Mouse (Mus musculus) midbrain, embryonic 10.5 days (tissue): ENCODE measurements around the gene Rbfox1. TPM values are rescaled to one million over a fixed set of nuclear protein-coding genes. Genes with fewer than 3 reads are reported as not detected.

ENCODE experiments used
- DNase-seq: peaks from one replicate; pipeline ENCODE4 v3.0.0-alpha.2; 2017; ENCODE audit warnings: low spot score
- H3K27ac ChIP-seq: fragments of 300-500 bp; sonication (generic); replicated peaks from 2 replicates; pipeline ENCODE4 v1.5.1; 2016; ENCODE audit warnings: mild to moderate bottlenecking
- H3K27me3 ChIP-seq: fragments of 300-500 bp; sonication (generic); 2 replicates; pipeline ENCODE4 v1.6.1; 2016; ENCODE audit warnings: low read depth, mild to moderate bottlenecking; ENCODE audit not compliant: poor library complexity, severe bottlenecking
- H3K36me3 ChIP-seq: fragments of 300-500 bp; sonication (generic); 2 replicates; pipeline ENCODE4 v1.6.1; 2016; ENCODE audit warnings: mild to moderate bottlenecking, moderate library complexity
- H3K4me1 ChIP-seq: fragments of 300-500 bp; sonication (generic); 2 replicates; pipeline ENCODE4 v1.6.1; 2016
- H3K4me3 ChIP-seq: fragments of 300-500 bp; sonication (generic); 2 replicates; pipeline ENCODE4 v1.5.1; 2016; ENCODE audit warnings: mild to moderate bottlenecking, moderate library complexity
- H3K9me3 ChIP-seq: fragments of 300-500 bp; sonication (generic); replicated peaks from 2 replicates; pipeline ENCODE4 v1.6.1; 2016; ENCODE audit warnings: mild to moderate bottlenecking
- WGBS: fragments of 180-500 bp; shearing (Covaris S2); methylation state at CpG from one replicate; pipeline ENCODE4 v1.1.7; 2016; 5-methylcytosine and 5-hydroxymethylcytosine counted together
- polyA plus RNA-seq: library from polyadenylated mRNA; unstranded; fragments of >200 nt; fragmentation: Nextera tagmentation; extraction: Ambion mirVana; gene quantifications from 2 replicates; pipeline ENCODE4 v1.2.1, GENCODE M21; 2016

Rbfox1 gene
- polyA plus RNA-seq, 1 experiment from 2014 or later, result 2.5 TPM

- no peaks in the 10 kb centered on the region for H3K9me3 ChIP-seq
- H3K27me3 ChIP-seq, result no peaks in the 10 kb centered on the region
- WGBS, result 83% methylated on average over 3 of the region's 3 CpGs
- 0 out of 2 replicates have a peak, but pooled peaks cover 3% of the 10 kb centered on the region for H3K4me1 ChIP-seq
- DNase-seq, result no peak
- H3K27ac ChIP-seq, result no peak overlapping the region
- no peaks in the 10 kb centered on the region for H3K36me3 ChIP-seq
- no peak overlapping the region for H3K4me3 ChIP-seq
Observed at GRCm38 (mm10) chr16:7345298-7345697, 1460.1 kb downstream of the Rbfox1 start.

DNA sequence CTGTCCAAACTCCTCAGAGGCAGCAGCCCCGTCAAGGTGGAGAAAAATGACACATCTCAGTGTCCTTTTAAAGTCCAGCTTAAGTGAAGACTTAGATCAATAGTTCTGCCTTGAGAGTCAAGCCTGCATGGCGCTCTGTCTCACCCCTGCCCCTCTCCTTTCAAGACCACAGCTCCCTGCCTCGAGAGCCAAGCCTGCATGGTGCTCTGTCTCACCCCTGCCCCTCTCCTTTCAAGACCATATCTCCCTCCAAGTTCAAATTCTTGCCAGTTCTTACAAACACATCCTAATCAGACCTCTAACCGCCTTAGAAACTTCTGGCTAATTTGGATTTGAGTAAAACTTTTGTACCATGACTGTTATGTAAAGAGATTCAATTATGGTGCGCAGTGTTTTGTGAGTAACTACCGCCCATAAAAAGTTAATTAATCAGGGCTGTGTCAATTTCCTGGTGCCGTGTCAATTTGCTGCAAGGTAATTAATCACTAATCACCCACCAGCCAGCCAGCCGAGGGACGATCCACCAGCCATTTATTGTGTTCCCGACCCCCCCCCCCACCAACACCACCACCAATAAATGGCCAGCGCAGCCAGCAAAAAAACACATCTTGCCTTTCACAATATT is 1461.0 kb downstream of the Rbfox1 start:
- H3K27me3 ChIP-seq, result no peaks in the 10 kb centered on the region
- H3K4me3 ChIP-seq, result no peak overlapping the region
- 0 out of 2 replicates have a peak, but pooled peaks cover 2% of the 10 kb centered on the region for H3K4me1 ChIP-seq
- 70% methylated on average over 11 of the region's 11 CpGs for WGBS
- H3K36me3 ChIP-seq, result no peaks in the 10 kb centered on the region
- DNase-seq, result no peak
- H3K27ac ChIP-seq, result no peak overlapping the region
- no peaks in the 10 kb centered on the region for H3K9me3 ChIP-seq

DNA sequence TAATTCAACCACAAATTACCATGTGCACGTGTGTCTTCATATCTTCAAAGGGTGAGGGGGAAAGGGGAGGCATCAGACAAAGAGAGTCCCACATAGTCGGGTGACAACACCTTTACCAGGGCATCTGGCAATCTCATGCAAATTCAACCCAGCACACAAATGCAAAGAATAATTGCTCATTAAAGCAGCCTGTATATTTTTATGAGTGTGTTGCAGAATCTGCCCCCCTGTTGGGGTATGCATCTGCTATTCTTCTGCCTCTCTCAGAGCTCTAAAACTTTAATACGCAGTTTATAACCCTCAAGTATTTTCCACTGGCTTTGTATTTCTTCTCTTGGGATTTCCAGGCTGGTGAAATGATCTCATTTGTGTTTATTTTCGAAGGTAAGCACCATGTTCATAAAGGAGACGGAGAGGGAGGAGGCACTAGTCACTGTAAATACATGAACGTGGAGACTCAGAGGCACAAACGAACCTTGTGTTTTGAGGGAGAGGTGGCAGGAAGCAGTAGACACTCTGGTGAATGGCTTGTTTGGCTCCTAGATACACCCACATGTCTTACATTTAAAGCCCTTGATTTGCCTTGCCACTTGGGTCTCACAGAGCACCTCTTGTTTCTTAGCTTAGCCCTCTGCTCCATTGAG is 1462.5 kb downstream of the Rbfox1 start:
- no peaks in the 10 kb centered on the region for H3K36me3 ChIP-seq
- H3K9me3 ChIP-seq, result no peaks in the 10 kb centered on the region
- no peaks in the 10 kb centered on the region for H3K4me1 ChIP-seq
- no peaks in the 10 kb centered on the region for H3K27me3 ChIP-seq
- no peak for DNase-seq
- H3K4me3 ChIP-seq, result no peak overlapping the region
- WGBS, result 85% methylated on average over 7 of the region's 7 CpGs
- no peak overlapping the region for H3K27ac ChIP-seq

- Histone ChIP-seq H3K27ac (no peak overlapping the region), H3K4me1 (no peaks in the 10 kb centered on the region), H3K9me3 (no peaks in the 10 kb centered on the region), H3K27me3 (no peaks in the 10 kb centered on the region), H3K4me3 (no peak overlapping the region), H3K36me3 (no peaks in the 10 kb centered on the region)
- no peak for DNase-seq
- WGBS, result 72% methylated on average over 16 of the region's 16 CpGs
Observed at GRCm38 (mm10) chr16:7352808-7353207, 1467.7 kb downstream of the Rbfox1 start.

DNA sequence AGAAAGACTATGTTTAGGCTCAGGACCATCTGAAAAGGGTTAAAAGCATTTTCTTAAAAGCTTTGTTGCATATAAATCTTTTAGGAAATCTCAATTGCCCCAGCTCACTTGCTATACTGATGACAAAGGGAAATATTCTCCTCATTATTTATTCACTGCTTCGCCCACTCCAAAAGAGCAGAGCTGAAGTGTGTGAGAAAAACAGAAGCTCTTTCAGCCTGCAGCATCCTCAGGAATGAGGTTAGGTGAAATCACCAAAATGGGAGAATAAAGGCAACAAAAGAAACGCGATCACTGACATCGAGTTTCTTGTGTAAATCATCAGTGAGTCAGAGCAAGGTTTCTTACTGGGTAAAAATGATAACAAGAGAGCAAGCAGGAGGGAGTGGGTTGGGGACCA is 1469.0 kb downstream of the Rbfox1 start:
- no peak for DNase-seq
- Histone ChIP-seq H3K36me3 (no peaks in the 10 kb centered on the region), H3K27me3 (no peaks in the 10 kb centered on the region), H3K4me3 (no peak overlapping the region), H3K4me1 (peaks cover 7% of the 10 kb centered on the region), H3K27ac (no peak overlapping the region), H3K9me3 (no peaks in the 10 kb centered on the region)
- WGBS, result 78% methylated on average over 4 of the region's 4 CpGs

- WGBS, result 75% methylated on average over 5 of the region's 5 CpGs
- peaks cover 12% of the 10 kb centered on the region for H3K4me1 ChIP-seq
Observed at GRCm38 (mm10) chr16:7359043-7359442, 1473.9 kb downstream of the Rbfox1 start.

GRCm38 (mm10) chr16:7360706-7361105 is 1475.6 kb downstream of the Rbfox1 start:
- 100% methylated on average over 1 of the region's 1 CpGs for WGBS
- Histone ChIP-seq H3K27me3 (no peaks in the 10 kb centered on the region), H3K9me3 (no peaks in the 10 kb centered on the region), H3K36me3 (no peaks in the 10 kb centered on the region), H3K27ac (no peak overlapping the region), H3K4me3 (no peak overlapping the region), H3K4me1 (peaks cover 12% of the 10 kb centered on the region)
- DNase-seq, result no peak

More at GRCm38 (mm10) chr16:7359043-7359442, 1473.9 kb downstream of the Rbfox1 start:
- H3K36me3 ChIP-seq, result no peaks in the 10 kb centered on the region
- no peaks in the 10 kb centered on the region for H3K9me3 ChIP-seq
- no peaks in the 10 kb centered on the region for H3K27me3 ChIP-seq
- DNase-seq, result no peak
- no peak overlapping the region for H3K4me3 ChIP-seq
- H3K27ac ChIP-seq, result 0 out of 2 replicates have a peak overlapping the region, but pooled peaks have one; percentile 38

GRCm38 (mm10) chr16:7365878-7366277 is 1480.7 kb downstream of the Rbfox1 start:
- no peak for DNase-seq

GRCm38 (mm10) chr16:7374146-7374545 is 1489.0 kb downstream of the Rbfox1 start:
- H3K36me3 ChIP-seq, result no peaks in the 10 kb centered on the region
- H3K27ac ChIP-seq, result no peak overlapping the region
- H3K9me3 ChIP-seq, result no peaks in the 10 kb centered on the region
- no peak for DNase-seq
- H3K4me3 ChIP-seq, result no peak overlapping the region
- WGBS, result 80% methylated on average over 3 of the region's 3 CpGs
- peaks cover 3% of the 10 kb centered on the region; the same call in 1 of the 2 replicates for H3K4me1 ChIP-seq
- no peaks in the 10 kb centered on the region for H3K27me3 ChIP-seq

More at GRCm38 (mm10) chr16:7365878-7366277, 1480.7 kb downstream of the Rbfox1 start:
- Histone ChIP-seq H3K27ac (no peak overlapping the region), H3K27me3 (no peaks in the 10 kb centered on the region), H3K4me3 (no peak overlapping the region), H3K36me3 (no peaks in the 10 kb centered on the region), H3K4me1 (no peaks in the 10 kb centered on the region), H3K9me3 (no peaks in the 10 kb centered on the region)

GRCm38 (mm10) chr16:7374674-7375073 is 1489.5 kb downstream of the Rbfox1 start:
- Histone ChIP-seq H3K4me1 (peaks cover 3% of the 10 kb centered on the region; the same call in 1 of the 2 replicates), H3K9me3 (no peaks in the 10 kb centered on the region), H3K4me3 (no peak overlapping the region), H3K27me3 (no peaks in the 10 kb centered on the region), H3K27ac (no peak overlapping the region), H3K36me3 (no peaks in the 10 kb centered on the region)
- DNase-seq, result no peak
- WGBS, result 44% methylated on average over 2 of the region's 2 CpGs

- no peaks in the 10 kb centered on the region; the same call in 1 of the 2 replicates for H3K27me3 ChIP-seq
- no peaks in the 10 kb centered on the region for H3K4me1 ChIP-seq
- no peaks in the 10 kb centered on the region for H3K36me3 ChIP-seq
Observed at GRCm38 (mm10) chr16:7396101-7396500, 1510.9 kb downstream of the Rbfox1 start.

GRCm38 (mm10) chr16:7404766-7405492 is 1519.8 kb downstream of the Rbfox1 start:
- Histone ChIP-seq H3K4me1 (peaks cover 34% of the 10 kb centered on the region), H3K27me3 (peaks cover 22% of the 10 kb centered on the region; the same call in 1 of the 2 replicates), H3K9me3 (no peaks in the 10 kb centered on the region), H3K27ac (peak overlapping the region; percentile 64), H3K36me3 (no peaks in the 10 kb centered on the region), H3K4me3 (no peak overlapping the region)
- 26% methylated on average over 6 of the region's 6 CpGs for WGBS
- DNase-seq, result peak; percentile 47

More at GRCm38 (mm10) chr16:7396101-7396500, 1510.9 kb downstream of the Rbfox1 start:
- no peak overlapping the region for H3K27ac ChIP-seq
- H3K9me3 ChIP-seq, result no peaks in the 10 kb centered on the region
- H3K4me3 ChIP-seq, result no peak overlapping the region
- DNase-seq, result no peak
